Mouse (Mus musculus) lung, adult 2 months (tissue): ENCODE results near the gene Pnpla1.

Experiments
- CTCF ChIP-seq: fragments of 200-500 bp; IDR thresholded peaks from 2 replicates; pipeline ENCODE4 v1.5.1; 2011; ENCODE audit warnings: mild to moderate bottlenecking, low read length, control low read depth; ENCODE audit not compliant: insufficient read depth
- POLR2A ChIP-seq: fragments of 200-500 bp; IDR thresholded peaks from 2 replicates; pipeline ENCODE4 v1.6.1; 2011; ENCODE audit warnings: low read depth, mild to moderate bottlenecking, control low read depth, low read length, borderline replicate concordance; ENCODE audit errors: extremely low read depth

DNA sequence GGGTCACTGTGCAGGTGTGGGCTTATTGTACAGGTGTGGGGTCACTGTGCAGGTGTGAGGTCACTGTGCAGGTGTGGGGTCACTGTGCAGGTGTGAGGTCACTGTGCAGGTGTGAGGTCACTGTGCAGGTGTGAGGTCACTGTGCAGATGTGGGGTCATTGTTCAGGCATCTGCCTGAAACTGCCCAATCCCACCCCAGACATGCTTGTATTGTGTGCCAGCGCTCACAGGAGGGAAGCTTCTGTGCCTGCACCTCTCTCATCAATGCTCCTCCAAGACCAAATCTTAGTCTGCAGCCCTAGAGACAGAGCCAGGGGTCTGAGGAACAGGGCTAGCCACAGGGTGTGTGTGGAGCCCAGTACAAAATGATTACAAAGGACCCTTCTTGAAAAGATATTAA is 58.3 kb downstream of the Pnpla1 start:
- no peak for TF ChIP-seq POLR2A
- TF ChIP-seq CTCF: no peak
